Mouse (Mus musculus): ENCODE measurements around the gene Inka1.

DNA sequence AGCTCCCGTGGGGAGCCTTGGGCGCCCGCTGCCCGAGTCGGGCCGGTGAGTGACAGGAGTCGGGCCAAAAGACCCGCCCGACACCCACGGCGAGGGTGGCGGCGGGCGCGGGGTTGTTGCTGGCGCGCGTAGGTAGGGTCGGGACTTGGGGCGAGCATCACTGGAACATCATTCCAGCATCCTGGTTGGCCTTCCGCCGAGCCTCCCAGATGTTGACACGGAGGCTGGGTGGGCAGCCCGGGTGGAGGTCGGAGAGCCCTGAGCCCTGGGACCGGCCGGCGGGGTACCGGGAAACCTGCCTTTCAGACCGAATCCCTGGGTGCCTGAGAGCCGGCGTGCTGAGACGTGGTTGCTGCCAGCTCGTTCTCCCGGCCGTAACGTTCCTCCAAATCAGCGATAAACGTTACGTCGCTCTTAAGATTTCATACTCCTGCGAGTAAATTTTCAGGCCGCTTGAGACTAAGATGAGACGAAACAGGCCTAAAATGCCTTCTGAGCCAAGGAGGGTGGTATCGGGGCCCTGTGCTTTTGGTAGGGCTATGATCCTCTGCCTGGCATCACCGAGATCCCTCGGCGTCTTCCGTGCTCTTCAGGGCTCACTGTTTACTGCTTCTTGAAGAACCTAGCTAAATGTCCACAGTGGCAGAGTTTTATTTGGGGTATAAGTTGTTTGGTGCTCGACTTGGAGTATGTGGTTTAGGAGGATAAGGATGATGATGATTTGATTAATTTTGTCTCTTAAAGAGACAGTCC is 17.3 kb upstream of the Inka1 start:
- TF ChIP-seq CTCF (IDR thresholded peaks at IDR 0.05; ENCODE audit: extremely low read depth, insufficient read length, insufficient replicate concordance, low read depth, low read length) (no peak), POLR2A (IDR thresholded peaks at IDR 0.05; ENCODE audit: low read depth, low read length) (no peak; the same call in 1 of the 2 replicates)
